Mouse (Mus musculus) C2C12 (cell line): Measurements from ENCODE around the gene Tor3a. TPM values are rescaled to one million over a fixed set of nuclear protein-coding genes. Genes with fewer than 3 reads are reported as not detected.

Experiments used
- H3K27me3 ChIP-seq: one replicate; pipeline ENCODE4 v1.6.1; 2011; ENCODE audit not compliant: control insufficient read depth, insufficient read depth, insufficient read length
- H3K36me3 ChIP-seq: one replicate; pipeline ENCODE4 v1.6.1; 2011; ENCODE audit not compliant: control insufficient read depth, insufficient read depth
- H3K4me3 ChIP-seq: one replicate; pipeline ENCODE4 v1.5.1; 2011; ENCODE audit warnings: mild to moderate bottlenecking, control low read depth; ENCODE audit not compliant: poor library complexity, insufficient read depth, severe bottlenecking
- H3K79me2 ChIP-seq: one replicate; pipeline ENCODE4 v1.6.1; 2011; ENCODE audit not compliant: control insufficient read depth, insufficient read depth
- H3K79me3 ChIP-seq: one replicate; pipeline ENCODE4 v1.6.1; 2011; ENCODE audit warnings: low read depth, control low read depth
- H3ac ChIP-seq: one replicate; pipeline ENCODE3; 2011; ENCODE audit warnings: low read depth; ENCODE audit not compliant: control insufficient read depth, insufficient read length
- CEBPB ChIP-seq: IDR thresholded peaks from one replicate; pipeline ENCODE4 v1.6.1; 2011; ENCODE audit warnings: low read depth, mild to moderate bottlenecking, control low read depth, moderate library complexity
- CTCF ChIP-seq: IDR thresholded peaks from one replicate; pipeline ENCODE4 v1.5.1; 2011; ENCODE audit not compliant: control insufficient read depth, insufficient read depth, insufficient read length
- FOSL1 ChIP-seq: IDR thresholded peaks from one replicate; pipeline ENCODE4 v1.8.0; 2011; ENCODE audit warnings: mild to moderate bottlenecking, low read length; ENCODE audit not compliant: poor library complexity, insufficient read depth, severe bottlenecking
- MAX ChIP-seq: IDR thresholded peaks from one replicate; pipeline ENCODE4 v1.6.1; 2011; ENCODE audit warnings: mild to moderate bottlenecking, control low read depth
- MYOD1 ChIP-seq: IDR thresholded peaks from one replicate; pipeline ENCODE4 v1.6.1; 2011; ENCODE audit warnings: low read depth; ENCODE audit not compliant: control insufficient read depth, insufficient read length
- MYOG ChIP-seq: IDR thresholded peaks from one replicate; pipeline ENCODE4 v1.6.1; 2011; ENCODE audit not compliant: control insufficient read depth, insufficient read length; ENCODE audit errors: extremely low read depth
- USF1 ChIP-seq: IDR thresholded peaks from one replicate; pipeline ENCODE4 v1.6.1; 2011; ENCODE audit warnings: low read depth, mild to moderate bottlenecking, control low read depth, moderate library complexity
- polyA plus RNA-seq: library from polyadenylated mRNA; unstranded; fragments of >200 nt; fragmentation: generic; extraction: Trizol; gene quantifications from one replicate; pipeline ENCODE4 v1.2.1, GENCODE M21; 2012; ENCODE audit warnings: missing spikeins

Tor3a gene
- polyA plus RNA-seq, 1 experiment, result 10.6 TPM

DNA sequence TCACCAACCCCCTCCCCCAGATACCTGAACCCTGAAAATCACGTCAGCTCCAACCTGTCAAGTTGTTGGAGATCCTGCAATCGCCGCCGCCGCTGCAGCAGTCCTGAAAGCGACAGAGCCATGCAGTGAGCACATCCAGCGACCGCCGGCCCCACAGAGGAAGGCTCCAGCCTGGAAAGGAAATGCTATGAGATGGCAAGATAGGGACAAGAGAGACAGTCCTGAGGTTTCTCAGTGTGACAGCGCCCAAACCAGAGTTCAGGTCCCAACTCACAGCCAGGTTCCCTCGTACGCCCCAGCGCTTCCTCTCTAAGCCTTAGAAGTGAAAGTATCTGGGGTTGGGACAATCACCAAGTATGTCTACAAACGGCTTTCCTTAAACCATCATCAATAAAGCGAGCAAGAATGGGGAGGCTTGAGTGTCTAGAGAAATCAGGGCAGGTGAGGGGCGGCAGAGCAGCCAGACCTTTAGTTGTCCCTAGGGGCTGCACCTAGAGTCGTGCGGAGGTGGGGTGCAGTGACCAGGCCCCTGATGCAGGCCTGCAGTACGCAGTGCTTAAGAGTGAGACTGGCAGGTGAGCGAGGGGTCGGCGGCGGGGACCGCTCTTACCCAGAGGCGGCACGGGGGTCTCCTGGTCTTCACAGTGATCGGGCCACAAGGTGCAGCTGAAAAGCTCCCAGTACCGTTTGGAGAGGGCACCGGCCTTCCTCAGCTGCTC, 521 bp downstream of the Tor3a start:
- TF ChIP-seq CTCF (no peak), CEBPB (no peak), MYOD1 (no peak), MAX (no peak), USF1 (no peak), FOSL1 (no peak), MYOG (no peak)
- H3K27me3 ChIP-seq, result no peaks in the 10 kb centered on the region
- peak overlapping the region; percentile 86 for H3ac ChIP-seq
- peaks cover 2% of the 10 kb centered on the region for H3K79me3 ChIP-seq
- H3K79me2 ChIP-seq, result no peaks in the 10 kb centered on the region
- H3K36me3 ChIP-seq, result peaks cover 3% of the 10 kb centered on the region
- peak overlapping the region; percentile 64 for H3K4me3 ChIP-seq

DNA sequence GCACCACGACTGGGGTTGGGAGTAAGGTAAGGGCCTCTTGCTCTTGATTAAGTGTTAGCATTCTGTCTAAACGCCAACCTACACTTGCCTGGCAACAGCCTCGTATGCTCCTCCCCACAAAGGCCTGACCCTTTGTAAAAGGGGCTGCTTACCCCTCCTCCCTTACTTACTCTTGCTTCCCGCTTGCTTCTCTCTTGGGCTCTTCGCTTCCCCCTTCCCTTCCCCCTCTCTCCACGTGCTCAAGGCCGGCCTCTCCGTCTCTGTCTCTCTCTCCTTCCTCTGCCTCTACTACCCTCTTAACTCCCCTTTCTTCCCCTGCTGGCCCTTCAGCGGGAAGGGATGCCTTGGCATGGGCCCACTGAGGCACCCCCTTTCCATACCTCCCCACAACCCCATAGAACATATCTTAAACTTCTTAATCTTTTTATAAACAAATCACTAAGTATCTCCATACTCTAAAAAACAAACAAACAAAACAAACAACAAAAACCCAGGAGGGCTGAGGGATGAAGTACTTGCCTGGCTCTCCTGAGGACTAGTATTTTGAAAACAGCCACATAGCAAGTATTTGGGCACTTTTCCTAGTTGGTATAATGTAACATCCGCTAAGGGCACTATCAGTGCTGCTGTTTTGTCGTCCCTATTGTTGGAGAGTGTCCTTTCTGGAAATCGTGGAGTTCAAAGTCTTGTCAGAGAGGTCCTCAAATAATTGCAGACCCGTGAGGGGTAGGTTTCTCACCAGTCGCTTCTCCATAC, 1.3 kb downstream of the Tor3a start:
- no peak for TF ChIP-seq MAX
- TF ChIP-seq USF1, result no peak
- no peak for TF ChIP-seq MYOG
- TF ChIP-seq CTCF, result no peak
- TF ChIP-seq CEBPB, result no peak
- no peak for TF ChIP-seq MYOD1
- TF ChIP-seq FOSL1, result no peak
- no peaks in the 10 kb centered on the region for H3K79me2 ChIP-seq
- H3K27me3 ChIP-seq, result no peaks in the 10 kb centered on the region
- H3ac ChIP-seq, result peak overlapping the region; percentile 86
- peaks cover 2% of the 10 kb centered on the region for H3K79me3 ChIP-seq
- H3K36me3 ChIP-seq, result peaks cover 3% of the 10 kb centered on the region
- peak overlapping the region; percentile 64 for H3K4me3 ChIP-seq

DNA sequence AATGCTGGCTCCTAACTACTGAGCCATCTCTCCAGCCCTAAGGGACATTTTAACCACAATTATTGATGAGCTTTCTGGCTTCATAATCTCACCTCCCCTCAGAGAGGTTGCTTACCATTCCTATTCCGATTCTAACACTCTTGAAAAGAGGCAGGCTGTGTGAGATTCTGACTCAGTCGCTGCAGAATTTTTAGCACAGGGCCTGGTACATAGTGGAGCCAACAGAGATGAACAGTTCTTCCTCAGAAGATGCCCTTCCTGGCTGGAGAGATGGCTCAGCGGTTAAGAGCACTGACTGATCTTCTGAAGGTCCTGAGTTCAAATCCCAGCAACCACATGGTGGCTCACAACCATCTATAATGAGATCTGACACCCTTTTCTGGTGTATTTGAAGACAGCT, 2.2 kb downstream of the Tor3a start:
- no peak overlapping the region for H3ac ChIP-seq
- no peak for TF ChIP-seq MYOG
- TF ChIP-seq FOSL1, result no peak
- TF ChIP-seq MYOD1, result no peak
- TF ChIP-seq USF1, result no peak
- no peak for TF ChIP-seq CEBPB
- TF ChIP-seq MAX, result no peak
- TF ChIP-seq CTCF, result no peak
- H3K4me3 ChIP-seq, result no peak overlapping the region
- peaks cover 3% of the 10 kb centered on the region for H3K36me3 ChIP-seq
- H3K79me3 ChIP-seq, result peaks cover 2% of the 10 kb centered on the region
- H3K27me3 ChIP-seq, result no peaks in the 10 kb centered on the region
- H3K79me2 ChIP-seq, result no peaks in the 10 kb centered on the region

DNA sequence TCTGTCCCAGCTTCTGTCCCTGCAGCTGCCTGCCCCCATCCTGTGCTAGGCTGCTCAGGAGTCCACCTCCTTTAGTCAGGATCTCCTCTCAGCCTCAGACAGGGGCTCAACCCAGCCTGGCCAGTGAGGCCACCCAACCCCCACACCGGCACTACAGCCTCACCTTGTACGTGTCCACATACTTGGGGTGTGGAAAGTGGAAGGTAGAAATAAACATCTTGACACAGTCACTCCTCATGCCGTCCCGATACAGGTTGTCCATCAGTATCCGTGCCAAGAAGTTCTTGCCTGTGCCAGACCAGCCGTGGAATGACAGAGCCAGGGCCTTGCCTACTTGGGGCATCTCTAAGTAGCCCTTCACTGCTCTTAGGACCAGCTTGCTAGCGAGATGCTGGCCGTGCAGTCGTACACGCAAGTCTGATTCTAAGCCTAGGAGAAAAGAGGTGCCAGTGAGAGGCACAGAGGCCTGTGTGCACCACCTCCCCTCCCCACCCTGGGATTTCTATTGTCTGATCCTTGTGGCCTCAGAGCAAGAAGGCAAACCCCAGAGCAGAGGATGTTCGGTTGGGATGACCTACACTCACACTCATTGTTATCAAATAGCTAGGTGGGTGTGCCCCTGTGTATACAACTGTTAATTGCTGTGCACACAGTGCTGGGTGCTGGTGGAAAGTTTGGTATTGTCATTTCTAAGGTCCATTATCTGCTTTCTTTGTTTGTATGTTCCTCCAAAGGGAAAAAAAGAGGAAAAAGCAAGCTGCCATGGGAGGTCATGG, 4.8 kb downstream of the Tor3a start:
- Histone ChIP-seq H3K36me3 (peaks cover 3% of the 10 kb centered on the region), H3ac (no peak overlapping the region), H3K79me3 (peaks cover 2% of the 10 kb centered on the region), H3K79me2 (no peaks in the 10 kb centered on the region), H3K4me3 (no peak overlapping the region), H3K27me3 (no peaks in the 10 kb centered on the region)
- TF ChIP-seq USF1, result no peak
- TF ChIP-seq FOSL1, result no peak

DNA sequence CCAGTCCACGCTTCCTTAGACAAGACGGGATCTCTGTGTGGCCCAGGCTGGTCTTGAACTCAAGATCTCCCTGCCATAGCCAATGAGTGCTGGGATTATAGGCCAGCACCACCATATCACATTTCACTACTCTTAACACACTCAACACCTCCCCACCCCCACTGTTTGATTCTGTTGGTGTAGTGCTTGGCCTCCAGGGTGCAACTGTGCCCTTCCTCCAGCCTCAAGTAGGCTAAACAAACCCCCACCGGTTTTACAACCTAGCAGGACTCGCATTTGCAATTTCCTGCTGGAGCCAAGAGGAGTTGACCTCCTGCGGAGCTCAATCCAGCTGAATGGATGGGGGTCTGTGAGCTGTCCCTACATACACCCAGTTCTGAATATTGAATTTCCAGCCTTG, 5.6 kb downstream of the Tor3a start:
- Histone ChIP-seq H3K79me3 (peaks cover 2% of the 10 kb centered on the region), H3K36me3 (peaks cover 3% of the 10 kb centered on the region), H3K27me3 (no peaks in the 10 kb centered on the region), H3K79me2 (no peaks in the 10 kb centered on the region), H3ac (no peak overlapping the region), H3K4me3 (no peak overlapping the region)
- TF ChIP-seq MYOG (no peak), CTCF (no peak), MYOD1 (no peak), USF1 (no peak), FOSL1 (no peak), MAX (no peak), CEBPB (no peak)
